Mouse (Mus musculus) CH12.LX (cell line): ENCODE data around the gene Sall2. TPM values are rescaled to one million over a fixed set of nuclear protein-coding genes. Genes with fewer than 3 reads are reported as not detected.

Experiments
- DNase-seq: peaks from one replicate; pipeline ENCODE4 v3.0.0-alpha.2; 2013; ENCODE audit errors: extremely low read depth
- H3K27ac ChIP-seq: 2 replicates; pipeline ENCODE4 v1.5.1; 2012; ENCODE audit warnings: low read depth, mild to moderate bottlenecking, control low read depth, moderate library complexity; ENCODE audit not compliant: insufficient read depth
- H3K27me3 ChIP-seq: replicated peaks from 2 replicates; pipeline ENCODE3; 2012; ENCODE audit warnings: inconsistent platforms
- H3K36me3 ChIP-seq, 2 experiments: replicated peaks in 1 of 2; 2 replicates each; pipeline versions ENCODE3 to v1.6.1; 2012; ENCODE audit warnings: inconsistent platforms in 1 of 2, low read length in 1 of 2, mild to moderate bottlenecking in 1 of 2, mixed read lengths in 1 of 2, moderate library complexity in 1 of 2; ENCODE audit not compliant: control insufficient read depth in 1 of 2, insufficient read depth in 1 of 2
- H3K4me1 ChIP-seq, 2 experiments: 2 replicates each; pipeline ENCODE4 v1.6.1; 2012; ENCODE audit warnings: inconsistent platforms in 1 of 2, moderate library complexity in 1 of 2; ENCODE audit not compliant: insufficient read depth in 2 of 2, control insufficient read depth in 1 of 2
- H3K4me2 ChIP-seq: 2 replicates; pipeline ENCODE4 v1.6.1; 2012; ENCODE audit warnings: low read depth, mild to moderate bottlenecking, control low read depth; ENCODE audit not compliant: poor library complexity, insufficient read depth, severe bottlenecking
- H3K4me3 ChIP-seq, 3 experiments: fragments of 150-350 bp in 1 of 3; sonication (generic) in 1 of 3; replicated peaks in 1 of 3; 2 replicates each; pipeline versions ENCODE3 to v1.5.1; 2011 to 2012; ENCODE audit warnings: low read depth in 2 of 3, low read length in 2 of 3, mild to moderate bottlenecking in 2 of 3, moderate library complexity in 2 of 3, control low read depth in 1 of 3, improper control_type of control experiment in 1 of 3, inconsistent platforms in 1 of 3, mixed read lengths in 1 of 3; ENCODE audit not compliant: poor library complexity in 1 of 3
- H3K79me2 ChIP-seq: replicated peaks from 2 replicates; pipeline ENCODE4 v1.6.1; 2012; ENCODE audit warnings: mild to moderate bottlenecking, moderate library complexity; ENCODE audit not compliant: control insufficient read depth, poor library complexity, insufficient read depth, severe bottlenecking; ENCODE audit errors: extremely low read depth
- H3K9ac ChIP-seq: 2 replicates; pipeline ENCODE4 v1.6.1; 2012; ENCODE audit warnings: low read depth, mild to moderate bottlenecking, control low read depth, moderate library complexity; ENCODE audit not compliant: insufficient read depth
- H3K9me3 ChIP-seq: replicated peaks from 2 replicates; pipeline ENCODE3; 2012; ENCODE audit warnings: low read length, inconsistent platforms, mixed read lengths
- BHLHE40 ChIP-seq: IDR thresholded peaks from 2 replicates; pipeline ENCODE4 v1.6.1; 2011; ENCODE audit warnings: mild to moderate bottlenecking, low read depth, low read length, improper control_type of control experiment
- CHD1 ChIP-seq: IDR thresholded peaks from 2 replicates; pipeline ENCODE4 v1.6.1; 2012; ENCODE audit warnings: low read depth, low read length, improper control_type of control experiment, inconsistent platforms
- CHD2 ChIP-seq: IDR thresholded peaks from 2 replicates; pipeline ENCODE4 v1.6.1; 2011; ENCODE audit warnings: low read length, improper control_type of control experiment
- CTCF ChIP-seq, 2 experiments: IDR thresholded peaks in 1 of 2; conservative IDR thresholded peaks in 1 of 2; 2 replicates each; pipeline ENCODE4 v1.5.1; 2011 to 2012; ENCODE audit warnings: low read depth in 2 of 2, low read length in 2 of 2, improper control_type of control experiment in 1 of 2, inconsistent platforms in 1 of 2, mild to moderate bottlenecking in 1 of 2, moderate library complexity in 1 of 2
- E2F4 ChIP-seq: IDR thresholded peaks from 2 replicates; pipeline ENCODE4 v1.6.1; 2011; ENCODE audit warnings: low read depth, low read length, improper control_type of control experiment; ENCODE audit not compliant: insufficient replicate concordance
- ELF1 ChIP-seq: IDR thresholded peaks from 2 replicates; pipeline ENCODE4 v1.6.1; 2014; ENCODE audit warnings: low read depth, mild to moderate bottlenecking, inconsistent platforms, low read length, improper control_type of control experiment
- EP300 ChIP-seq: IDR thresholded peaks from 2 replicates; pipeline ENCODE4 v1.6.1; 2011; ENCODE audit warnings: low read length, improper control_type of control experiment
- ETS1 ChIP-seq: conservative IDR thresholded peaks from 2 replicates; pipeline ENCODE4 v1.6.1; 2012; ENCODE audit warnings: low read depth, mild to moderate bottlenecking, inconsistent platforms, low read length, improper control_type of control experiment, moderate library complexity
- GABPA ChIP-seq: IDR thresholded peaks from 2 replicates; pipeline ENCODE4 v1.6.1; 2012; ENCODE audit warnings: low read depth, low read length, improper control_type of control experiment, inconsistent platforms; ENCODE audit not compliant: insufficient replicate concordance
- HCFC1 ChIP-seq: IDR thresholded peaks from 2 replicates; pipeline ENCODE4 v1.6.1; 2012; ENCODE audit warnings: low read depth, mild to moderate bottlenecking, inconsistent platforms, low read length, improper control_type of control experiment
- IRF4 ChIP-seq: IDR thresholded peaks from 2 replicates; pipeline ENCODE4 v1.6.1; 2014; ENCODE audit warnings: low read depth, mild to moderate bottlenecking, inconsistent platforms, low read length, improper control_type of control experiment
- JUN ChIP-seq: IDR thresholded peaks from 2 replicates; pipeline ENCODE4 v1.6.1; 2011; ENCODE audit warnings: low read depth, mild to moderate bottlenecking, low read length, improper control_type of control experiment, moderate library complexity; ENCODE audit not compliant: insufficient read depth
- JUND ChIP-seq: conservative IDR thresholded peaks from 2 replicates; pipeline ENCODE4 v1.6.1; 2011; ENCODE audit warnings: low read depth, low read length, improper control_type of control experiment
- KAT2A ChIP-seq: IDR thresholded peaks from 2 replicates; pipeline ENCODE4 v1.6.1; 2012; ENCODE audit warnings: low read length, improper control_type of control experiment, inconsistent platforms; ENCODE audit not compliant: insufficient replicate concordance
- MAFK ChIP-seq: IDR thresholded peaks from 2 replicates; pipeline ENCODE4 v1.6.1; 2011; ENCODE audit warnings: low read length, improper control_type of control experiment; ENCODE audit not compliant: insufficient replicate concordance
- MAX ChIP-seq: IDR thresholded peaks from 2 replicates; pipeline ENCODE4 v1.6.1; 2011; ENCODE audit warnings: low read length, improper control_type of control experiment
- MAZ ChIP-seq: IDR thresholded peaks from 2 replicates; pipeline ENCODE4 v1.6.1; 2012; ENCODE audit warnings: low read depth, mild to moderate bottlenecking, inconsistent platforms, low read length, improper control_type of control experiment, moderate library complexity
- MEF2A ChIP-seq: IDR thresholded peaks from 2 replicates; pipeline ENCODE4 v1.6.1; 2014; ENCODE audit warnings: low read depth, mild to moderate bottlenecking, inconsistent platforms, low read length, improper control_type of control experiment, borderline replicate concordance
- MXI1 ChIP-seq: IDR thresholded peaks from 2 replicates; pipeline ENCODE4 v1.6.1; 2011; ENCODE audit warnings: mild to moderate bottlenecking, low read depth, low read length, improper control_type of control experiment
- MYC ChIP-seq: IDR thresholded peaks from 2 replicates; pipeline ENCODE4 v1.6.1; 2011; ENCODE audit warnings: low read depth, mild to moderate bottlenecking, improper control_type of control experiment, low read length
- NELFE ChIP-seq: IDR thresholded peaks from 2 replicates; pipeline ENCODE4 v1.6.1; 2011; ENCODE audit warnings: low read depth, low read length, improper control_type of control experiment
- NRF1 ChIP-seq: IDR thresholded peaks from 2 replicates; pipeline ENCODE4 v1.6.1; 2014; ENCODE audit warnings: low read depth, mild to moderate bottlenecking, inconsistent platforms, low read length, improper control_type of control experiment, moderate library complexity
- PAX5 ChIP-seq: IDR thresholded peaks from 2 replicates; pipeline ENCODE4 v1.6.1; 2012; ENCODE audit warnings: low read length, inconsistent platforms, mixed read lengths
- POLR2A ChIP-seq: IDR thresholded peaks from 2 replicates; pipeline ENCODE4 v1.6.1; 2011; ENCODE audit warnings: low read depth, mild to moderate bottlenecking, improper control_type of control experiment, low read length
- POLR2AphosphoS2 ChIP-seq: IDR thresholded peaks from 2 replicates; pipeline ENCODE4 v1.6.1; 2011; ENCODE audit warnings: low read depth, low read length, improper control_type of control experiment
- RAD21 ChIP-seq: IDR thresholded peaks from 2 replicates; pipeline ENCODE4 v1.6.1; 2011; ENCODE audit warnings: low read depth, mild to moderate bottlenecking, low read length, improper control_type of control experiment, moderate library complexity
- RCOR1 ChIP-seq: conservative IDR thresholded peaks from 2 replicates; pipeline ENCODE4 v1.6.1; 2012; ENCODE audit warnings: low read depth, mild to moderate bottlenecking, inconsistent platforms, low read length, improper control_type of control experiment
- SIN3A ChIP-seq: IDR thresholded peaks from 2 replicates; pipeline ENCODE4 v1.6.1; 2012; ENCODE audit warnings: low read length, improper control_type of control experiment, inconsistent platforms
- SMC3 ChIP-seq: IDR thresholded peaks from 2 replicates; pipeline ENCODE4 v1.6.1; 2011; ENCODE audit warnings: low read depth, low read length, improper control_type of control experiment
- TBP ChIP-seq: conservative IDR thresholded peaks from 2 replicates; pipeline ENCODE4 v1.6.1; 2011; ENCODE audit warnings: low read depth, low read length, improper control_type of control experiment
- TCF12 ChIP-seq: IDR thresholded peaks from 2 replicates; pipeline ENCODE4 v1.6.1; 2014; ENCODE audit warnings: low read depth, mild to moderate bottlenecking, inconsistent platforms, low read length, improper control_type of control experiment
- UBTF ChIP-seq: IDR thresholded peaks from 2 replicates; pipeline ENCODE4 v1.6.1; 2012; ENCODE audit warnings: low read depth, mild to moderate bottlenecking, inconsistent platforms, low read length, improper control_type of control experiment, moderate library complexity
- USF1 ChIP-seq: IDR thresholded peaks from 2 replicates; pipeline ENCODE4 v1.6.1; 2014; ENCODE audit warnings: low read depth, mild to moderate bottlenecking, inconsistent platforms, low read length, improper control_type of control experiment
- USF2 ChIP-seq: conservative IDR thresholded peaks from 2 replicates; pipeline ENCODE4 v1.6.1; 2011; ENCODE audit warnings: low read depth, low read length, improper control_type of control experiment
- ZC3H11A ChIP-seq: IDR thresholded peaks from 2 replicates; pipeline ENCODE4 v1.6.1; 2012; ENCODE audit warnings: low read depth, mild to moderate bottlenecking, inconsistent platforms, low read length, improper control_type of control experiment
- ZKSCAN1 ChIP-seq: IDR thresholded peaks from 2 replicates; pipeline ENCODE4 v1.6.1; 2012; ENCODE audit warnings: low read depth, inconsistent platforms, low read length, improper control_type of control experiment, borderline replicate concordance
- ZMIZ1 ChIP-seq: IDR thresholded peaks from 2 replicates; pipeline ENCODE4 v1.6.1; 2012; ENCODE audit warnings: low read depth, mild to moderate bottlenecking, inconsistent platforms, low read length, improper control_type of control experiment
- ZNF384 ChIP-seq: IDR thresholded peaks from 2 replicates; pipeline ENCODE4 v1.6.1; 2012; ENCODE audit warnings: low read depth, low read length, improper control_type of control experiment, inconsistent platforms
- dilution Hi-C: fragments of 300-500 bp; cut with MboI; formaldehyde crosslinking; loops from 2 replicates; pipeline ENCODE4 v1.14.3; 2020; ENCODE audit warnings: low sequenced_read_pairs; ENCODE audit not compliant: extremely low pct_unique_long_range_greater_than_20kb, extremely low pct_ligation_motif_present
- in situ Hi-C: fragments of 300-500 bp; cut with MboI; formaldehyde crosslinking; loops from 3 replicates; pipeline ENCODE4 v1.14.3; 2019; ENCODE audit warnings: low sequenced_read_pairs, low pct_ligation_motif_present, low pct_unique_long_range_greater_than_20kb, mixed read lengths
- polyA plus RNA-seq: library from polyadenylated mRNA; unstranded; fragments of >175 nt; gene quantifications from 2 replicates; pipeline ENCODE4 v1.2.1, GENCODE M21; 2012; ENCODE audit warnings: low read depth; ENCODE audit not compliant: insufficient read length
- total RNA-seq, 2 experiments: library from RNA; depleted of rRNA; stranded (reverse); fragments of 300-350 nt in 1 of 2; fragments of >200 nt in 1 of 2; gene quantifications; 2 replicates each; pipeline ENCODE4 v1.2.3; 2012 to 2014

Sall2 gene
- total and polyA plus RNA-seq, 3 experiments = 0.16 to 1.5 (median 0.40) TPM

- in situ Hi-C loops = no loop called here
Measured at GRCm38 (mm10) chr14:52278932-52279746, 49.4 kb downstream of the Sall2 start, which contains the start of the genes Tox4 and Rab2b. Gene Tox4 (plus strand): TSS chr14:52279146. Gene Rab2b (minus strand): TSS chr14:52279545.

GRCm38 (mm10) chr14:52277210-52277609, 51.4 kb downstream of the Sall2 start:
- TF ChIP-seq USF2 (no peak), MAFK (peak; percentile 87)
- Histone ChIP-seq H3K27me3 (no peaks in the 10 kb centered on the region), H3K9me3 (no peaks in the 10 kb centered on the region), H3K9ac (no peak overlapping the region), H3K4me3 (no peak overlapping the region), H3K4me2 (no peak overlapping the region), H3K36me3 (peaks cover 8 to 32% of the 10 kb centered on the region in 2 experiments), H3K79me2 (peaks cover 27% of the 10 kb centered on the region), H3K27ac (no peak overlapping the region), H3K4me1 (peaks cover 4 to 27% of the 10 kb centered on the region in 2 experiments; a peak in 3 of 4 replicates)
- no peak for DNase-seq
- dilution Hi-C loops (no loop called here), in situ Hi-C loops (no loop called here)

More at GRCm38 (mm10) chr14:52278932-52279746, 49.4 kb downstream of the Sall2 start, which contains the start of the genes Tox4 and Rab2b:
- Histone ChIP-seq H3K36me3 (peaks cover 16 to 41% of the 10 kb centered on the region in 2 experiments), H3K27ac (peak within 1 kb of the TSS; percentile 63), H3K9ac (peak within 1 kb of the TSS; percentile 87), H3K4me1 (peaks cover 4 to 22% of the 10 kb centered on the region in 2 experiments; a peak in 3 of 4 replicates), H3K9me3 (no peaks in the 10 kb centered on the region), H3K79me2 (peaks cover 45% of the 10 kb centered on the region), H3K27me3 (no peaks in the 10 kb centered on the region), H3K4me3 (peak within 1 kb of the TSS; percentile 77 to 96 (median 82)), H3K4me2 (peak within 1 kb of the TSS; percentile 96)
- dilution Hi-C loops = no loop called here
- peak; percentile 99 for DNase-seq
- TF ChIP-seq RAD21 (no peak; the same call in 1 of the 2 replicates), PAX5 (no peak), USF2 (no peak), TBP (peak; percentile 41; the same call in 1 of the 2 replicates), HCFC1 (peak; percentile 91), ZNF384 (no peak), MAFK (no peak), ETS1 (no peak), IRF4 (peak; percentile 63), SMC3 (0 out of 2 replicates have a peak, but pooled peaks have one; percentile 7), UBTF (no peak), USF1 (no peak), E2F4 (no peak), SIN3A (peak; percentile 73), RCOR1 (no peak), JUND (no peak), EP300 (no peak), NRF1 (no peak), MEF2A (peak; percentile 58; the same call in 1 of the 2 replicates), GABPA (no peak; the same call in 1 of the 2 replicates), CHD2 (0 out of 2 replicates have a peak, but pooled peaks have one; percentile 20), JUN (no peak), MAX (no peak), ZKSCAN1 (no peak), NELFE (peak; percentile 84), MAZ (peak; percentile 85), CTCF (conservative IDR thresholded peaks at IDR 0.05 in 1 of 2, IDR thresholded peaks at IDR 0.05 in 1 of 2; ENCODE audit: low read depth in 2 of 2, low read length in 2 of 2) (peak; percentile 63 to 100), TCF12 (peak; percentile 85), POLR2A (peak; percentile 91), MYC (no peak), CHD1 (no peak), BHLHE40 (no peak), ELF1 (peak; percentile 87), POLR2AphosphoS2 (0 out of 2 replicates have a peak, but pooled peaks have one; percentile 11), MXI1 (peak; percentile 65; the same call in 1 of the 2 replicates), ZMIZ1 (peak; percentile 65; the same call in 1 of the 2 replicates), KAT2A (peak; percentile 69; the same call in 1 of the 2 replicates), ZC3H11A (no peak)
- TF ChIP-seq, all 38 proteins: peak for 17
